Mouse (Mus musculus) kidney, postnatal 36 days (tissue): ENCODE measurements at regions not wholly inside any gene's neighbourhood (a gene's known extent, or its start where the extent isn't known, plus 50 kb on each side); places are given as distances from the start of the nearest gene placed in this dataset.
A peak's percentile ranks its signal among the peaks of the same experiment; 100 is the strongest.

Experiments used
- DNase-seq, 2 experiments: peaks; one replicate each; pipeline ENCODE4 v3.0.0; 2021 to 2022; ENCODE audit warnings: mixed read lengths in 2 of 2

DNA sequence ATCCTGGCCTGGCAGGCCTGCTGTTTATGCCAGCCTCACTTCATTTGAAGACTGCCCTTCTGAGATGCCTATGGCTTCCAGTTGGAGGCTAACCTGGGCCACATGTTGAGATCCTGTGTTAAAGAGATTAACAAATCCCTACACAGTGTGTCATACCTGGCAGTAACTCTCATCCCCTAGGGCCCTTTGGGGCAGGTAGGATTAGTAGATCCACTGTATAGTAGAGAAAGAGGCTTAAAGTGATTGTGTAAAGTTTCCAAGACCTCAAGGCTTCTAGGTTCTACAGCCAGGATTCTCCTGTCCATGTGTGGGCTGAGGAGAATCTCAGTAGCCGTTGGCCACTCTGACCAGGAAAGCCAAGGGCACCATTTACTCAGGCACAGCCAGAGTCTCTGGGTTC lies 231.4 kb downstream of the Foxo1 start:
- DNase-seq: no peak

DNA sequence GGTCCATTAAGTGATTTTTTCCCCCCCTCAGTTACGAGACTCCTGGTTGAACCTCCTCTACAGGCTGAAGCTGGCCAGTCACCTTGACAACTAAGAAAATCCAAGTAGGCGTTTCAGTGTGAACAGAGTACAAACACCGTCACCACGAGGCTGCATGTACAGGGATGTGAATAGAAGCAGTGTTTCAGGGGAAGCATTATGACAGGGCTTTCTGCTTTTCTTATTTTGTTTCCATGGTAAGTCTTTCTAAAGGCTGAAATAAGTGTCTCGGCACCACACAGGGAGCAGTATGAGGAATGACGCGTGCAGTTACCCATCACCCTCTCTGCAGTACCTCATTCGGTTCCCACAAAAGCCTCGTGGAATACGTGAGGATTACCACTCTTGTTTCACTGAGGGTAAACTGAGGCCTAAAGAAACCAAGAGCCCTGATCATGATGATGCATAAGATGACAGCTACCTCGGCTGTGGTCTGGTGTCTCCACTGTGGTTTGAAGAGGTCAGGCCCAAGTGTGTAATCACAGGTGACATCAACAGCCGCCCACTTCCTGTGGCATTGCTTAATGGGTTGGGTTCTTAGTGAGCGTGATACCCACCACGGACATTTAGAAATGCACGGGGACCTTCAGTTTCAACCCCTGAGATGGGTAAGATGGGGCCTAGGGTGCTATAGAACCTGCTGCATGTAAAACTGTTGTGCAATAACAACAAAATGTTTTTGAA lies 230.5 kb downstream of the Foxo1 start:
- no peak for DNase-seq

DNA sequence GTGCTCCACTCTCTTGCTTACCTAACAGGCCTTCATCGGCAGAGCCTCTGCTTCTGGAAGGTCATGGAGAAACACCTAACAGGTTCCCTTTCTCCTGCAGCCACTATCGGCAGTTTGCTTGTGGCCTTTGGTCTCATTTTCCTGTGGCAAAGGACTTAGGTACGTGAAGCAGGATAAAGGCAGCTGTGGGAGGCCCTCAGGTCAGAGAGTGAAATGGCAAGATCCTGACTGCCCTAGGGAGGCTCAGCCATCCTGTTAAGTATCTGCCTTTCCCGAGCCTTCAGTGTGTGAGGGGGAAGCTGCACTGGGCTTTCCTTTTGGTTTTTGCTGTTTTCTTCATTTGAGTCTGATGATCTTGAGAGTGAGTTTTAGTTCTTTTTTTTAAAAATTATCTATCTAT lies 228.8 kb downstream of the Foxo1 start:
- DNase-seq: no peak

DNA sequence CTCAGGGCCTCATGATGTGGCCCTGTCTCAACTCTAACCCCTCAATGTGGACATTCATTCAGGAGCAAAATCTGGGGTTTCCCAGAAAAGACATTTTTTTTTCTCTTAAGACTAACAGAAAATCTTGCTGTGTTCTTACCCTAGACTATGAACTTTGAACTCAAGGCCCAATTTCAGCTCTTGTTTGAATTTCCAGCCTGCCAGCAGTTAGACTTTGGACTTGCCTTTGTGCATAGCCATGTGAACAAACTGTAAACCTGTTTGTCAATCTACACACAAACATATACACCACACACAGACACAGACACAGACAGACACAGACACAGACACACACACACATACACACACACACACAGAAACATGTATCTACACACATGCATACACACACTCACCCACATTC lies 227.3 kb downstream of the Foxo1 start:
- peak; percentile 57 to 80 for DNase-seq

DNA sequence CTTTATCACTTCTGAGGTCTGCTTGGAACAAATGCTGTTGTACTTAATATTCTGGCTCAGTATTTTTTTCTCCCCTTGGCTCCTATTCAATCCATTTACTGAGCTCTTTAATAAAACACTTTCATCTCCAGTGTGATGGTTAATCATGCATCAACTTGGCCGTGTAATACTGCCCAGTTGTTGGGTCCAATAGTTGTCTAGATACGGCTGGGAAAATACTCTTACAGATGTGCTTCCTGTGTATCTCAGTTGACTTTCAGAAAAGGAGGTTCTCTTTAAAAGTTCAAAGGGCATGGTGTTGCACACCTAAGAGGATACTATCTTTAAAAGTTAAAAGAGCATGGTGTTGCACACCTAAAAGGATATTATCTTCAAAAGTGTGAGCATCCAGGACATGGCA lies 226.8 kb downstream of the Foxo1 start:
- peak in 1 of 2 experiments; percentile 52 for DNase-seq

DNA sequence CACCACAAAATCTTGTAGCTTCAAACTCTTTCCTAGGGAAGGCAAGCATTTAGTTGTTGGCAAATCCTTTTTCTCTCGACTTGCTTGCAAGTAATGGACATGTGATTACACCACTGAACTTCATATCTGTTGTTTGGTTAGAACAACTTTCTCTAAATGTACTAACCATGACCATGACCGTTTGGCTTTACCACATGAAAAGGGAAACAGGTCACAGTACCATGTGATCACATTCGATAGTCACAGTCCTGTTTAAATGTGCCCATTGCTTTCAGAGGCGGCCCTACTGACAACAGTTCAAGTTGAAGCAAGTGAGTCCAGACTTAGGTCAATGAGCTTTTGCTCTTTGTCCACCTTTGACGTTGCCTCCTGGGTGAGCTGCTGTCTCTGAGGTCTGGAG lies 211.1 kb downstream of the Foxo1 start:
- peak in 1 of 2 experiments; percentile 29 for DNase-seq

DNA sequence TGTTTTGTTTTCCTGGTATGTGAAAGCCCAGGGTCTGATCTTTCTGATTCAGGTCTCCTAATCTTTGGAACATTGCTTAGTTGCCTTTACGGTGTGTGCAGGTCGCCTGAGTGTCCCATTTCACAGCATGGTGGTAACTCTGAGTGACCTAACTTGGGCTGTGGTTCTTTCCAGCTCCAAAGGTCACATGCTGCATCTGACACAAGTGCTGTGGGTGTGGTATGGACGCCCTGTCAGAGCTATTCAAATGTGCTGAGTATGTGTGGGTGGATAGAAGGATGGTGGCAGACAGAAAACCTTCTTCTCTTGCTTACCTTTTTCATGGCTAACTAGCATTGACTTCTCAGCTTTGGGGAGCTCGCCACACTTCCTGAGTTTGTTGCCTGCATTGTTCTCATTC lies 201.8 kb downstream of the Foxo1 start:
- no peak for DNase-seq

DNA sequence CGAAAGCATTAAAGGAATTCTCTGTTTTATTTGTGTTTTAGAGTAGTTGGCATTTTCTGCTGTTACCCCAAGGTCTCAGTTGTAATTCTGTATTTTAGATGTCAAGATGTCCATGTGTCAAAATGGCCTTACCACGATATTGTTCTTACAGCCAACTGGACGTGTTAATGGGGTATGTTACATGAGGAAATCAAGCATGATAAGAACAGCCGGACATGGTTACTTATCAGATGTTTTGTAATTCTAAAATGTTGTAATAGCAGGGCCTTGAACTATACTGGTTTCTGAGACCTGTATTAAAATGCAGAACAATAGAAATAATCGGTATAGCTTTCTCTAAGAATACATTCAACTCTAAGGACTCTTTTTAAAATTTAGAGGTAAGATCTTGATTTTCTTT lies 201.3 kb downstream of the Foxo1 start:
- DNase-seq: no peak

DNA sequence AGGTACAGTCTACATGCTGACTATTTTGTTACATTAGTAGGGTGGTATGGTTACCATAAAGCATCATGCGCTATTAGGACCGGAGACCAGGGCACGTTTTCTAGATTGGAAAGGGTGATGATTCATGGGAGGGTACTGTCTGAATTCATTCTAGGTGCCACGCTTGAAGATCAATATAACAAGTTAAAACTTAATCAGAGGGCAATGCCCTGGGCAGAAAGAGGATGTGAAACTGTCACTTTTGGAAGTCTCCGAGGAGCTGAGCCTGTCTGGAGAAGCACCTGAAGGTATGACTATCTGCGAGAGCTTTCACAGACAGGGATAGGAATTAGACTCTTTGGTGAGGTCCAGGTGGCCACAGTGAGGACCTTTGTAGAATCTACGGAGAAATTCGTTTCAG lies 200.2 kb downstream of the Foxo1 start:
- no peak for DNase-seq

DNA sequence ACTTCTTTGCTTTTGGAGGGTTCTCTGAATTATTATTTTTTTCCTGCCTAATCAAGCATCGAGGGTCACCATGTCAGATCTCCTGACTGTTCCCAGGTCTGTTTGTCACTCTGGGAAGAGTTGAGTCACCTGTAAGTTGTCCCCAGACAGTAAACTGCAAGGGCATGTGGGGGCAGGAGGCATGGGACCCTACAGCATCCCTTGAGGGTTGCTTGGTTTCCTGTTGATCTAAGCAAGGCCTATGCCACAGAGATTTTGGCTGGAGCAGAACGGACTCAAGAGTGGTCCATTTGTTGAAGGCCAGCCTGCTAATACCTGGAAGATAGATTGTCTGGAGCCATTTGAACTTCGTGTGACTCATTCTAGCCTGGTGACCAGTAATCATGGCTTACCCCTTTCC lies 199.7 kb downstream of the Foxo1 start:
- DNase-seq: no peak

DNA sequence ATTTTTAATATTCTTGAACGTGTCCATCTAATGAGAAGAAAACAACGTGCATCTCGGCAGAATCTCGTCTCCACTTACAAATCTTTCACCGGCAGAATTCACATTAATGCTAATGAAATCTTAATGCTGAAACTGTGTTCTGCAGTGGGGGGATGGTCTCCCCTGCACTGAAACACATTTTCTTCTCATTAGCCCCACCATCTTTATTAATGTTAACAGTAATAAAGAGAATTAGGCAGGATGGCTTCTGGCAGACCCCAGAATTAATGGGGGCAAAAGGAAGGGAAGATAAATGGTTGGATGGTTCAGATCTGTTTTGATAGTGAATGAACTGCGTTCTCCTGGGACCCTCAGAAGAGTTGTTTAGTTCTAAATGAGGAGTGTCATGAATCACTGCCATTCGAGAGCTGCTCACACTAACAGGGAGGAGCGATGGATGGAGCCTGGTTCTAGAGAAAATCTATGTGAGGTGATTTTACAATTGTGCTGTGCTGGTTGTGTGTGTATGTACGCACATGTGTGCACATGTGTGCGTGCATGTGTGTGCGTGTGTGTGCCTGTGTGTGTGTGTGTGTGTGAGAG lies 198.9 kb downstream of the Foxo1 start:
- DNase-seq: no peak

DNA sequence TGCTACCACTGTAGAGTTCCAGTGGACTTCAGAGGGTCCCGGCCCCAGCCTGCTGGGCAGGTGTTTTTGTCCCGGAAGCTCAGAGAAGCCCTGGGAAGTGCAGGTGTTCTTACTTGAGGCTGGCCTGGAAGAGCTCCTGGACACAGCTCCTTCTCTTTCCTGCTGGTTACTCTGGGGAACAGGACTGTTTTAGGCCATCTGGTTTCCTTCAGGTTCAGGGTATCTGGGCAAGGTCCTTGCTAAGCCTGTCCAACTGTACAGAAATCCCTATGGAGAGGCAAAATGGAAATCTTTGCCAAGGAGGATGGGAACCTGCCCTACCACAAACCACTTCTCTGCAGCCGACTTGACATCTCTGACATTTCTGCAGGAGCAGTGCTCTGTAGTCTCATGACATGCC lies 198.4 kb downstream of the Foxo1 start:
- no peak for DNase-seq

DNA sequence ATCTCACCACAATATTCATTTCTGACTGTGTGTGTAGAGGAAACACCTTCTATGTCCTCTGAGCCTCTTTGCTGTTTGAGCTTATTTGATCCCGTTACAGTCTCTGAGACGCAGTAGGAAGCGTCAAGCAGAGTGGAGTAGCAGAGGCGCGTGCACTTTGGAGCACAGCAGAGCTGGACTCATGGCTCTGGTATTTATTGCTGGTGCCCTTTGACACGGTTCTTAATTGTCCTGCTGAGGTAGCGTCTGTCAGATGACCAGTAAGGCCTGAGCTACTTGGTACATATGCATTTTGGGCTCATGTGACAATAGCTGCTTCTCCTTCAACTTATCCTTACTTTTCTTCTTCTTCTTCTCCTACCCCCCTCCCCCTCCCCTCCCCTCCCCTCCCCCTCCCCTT lies 195.8 kb downstream of the Foxo1 start:
- peak; percentile 59 to 79 for DNase-seq

DNA sequence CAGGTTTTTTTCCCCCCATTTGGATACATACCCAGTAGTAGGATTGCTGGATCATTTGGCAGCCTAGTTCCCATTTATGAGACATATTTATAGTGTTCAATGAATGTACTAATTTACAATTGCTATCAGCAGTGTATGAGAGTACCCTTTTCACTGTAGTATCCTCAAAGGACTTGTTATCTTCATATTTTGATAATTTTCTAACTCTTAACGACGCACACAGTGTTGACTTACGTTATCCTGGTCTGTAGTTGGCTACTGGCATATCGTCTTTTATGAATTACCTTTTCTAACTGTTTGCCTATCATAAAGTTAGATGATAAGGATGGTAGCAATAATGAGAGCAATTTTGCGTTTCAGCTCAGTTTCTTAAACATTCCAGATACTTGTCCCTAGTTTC lies 186.8 kb downstream of the Foxo1 start:
- DNase-seq: no peak

DNA sequence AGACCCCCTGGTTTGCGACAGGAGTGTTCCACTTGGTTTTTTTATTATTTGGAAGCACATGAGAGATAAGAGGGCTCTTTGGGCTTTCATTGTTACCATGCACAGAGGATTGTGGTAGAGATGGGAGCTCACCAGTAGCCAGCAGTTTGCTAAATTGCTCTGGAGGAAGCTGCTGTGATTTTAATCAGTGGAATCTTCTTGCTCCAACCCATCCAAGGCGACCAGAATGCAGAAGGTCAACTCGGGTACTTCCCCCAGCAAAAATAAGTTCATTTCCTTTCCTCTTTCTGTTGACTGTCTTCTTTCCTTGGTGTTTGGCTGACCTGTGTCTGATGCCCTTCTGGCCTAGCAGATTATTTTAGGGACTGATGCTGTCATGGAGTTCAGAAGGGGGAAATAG lies 184.9 kb downstream of the Foxo1 start:
- peak; percentile 12 to 15 for DNase-seq

DNA sequence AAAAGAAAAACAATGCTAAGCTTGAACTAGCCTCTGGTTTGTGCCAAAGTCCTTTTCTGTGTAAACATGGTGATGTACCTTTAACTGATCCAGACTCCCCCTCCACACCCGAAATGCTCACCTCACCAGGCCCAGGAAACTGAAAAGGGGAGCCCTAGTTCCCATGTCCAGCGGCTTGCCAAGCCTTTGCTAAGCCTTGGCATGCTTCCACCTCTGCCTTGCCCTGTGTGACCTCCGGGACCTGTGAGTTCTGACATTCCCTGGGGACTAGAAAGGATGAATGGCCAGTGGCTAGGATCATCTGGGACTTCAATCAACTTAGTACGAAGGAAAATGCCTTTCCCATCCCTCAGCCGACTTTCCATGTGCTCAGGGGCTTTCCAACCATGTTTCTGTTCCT lies 184.2 kb downstream of the Foxo1 start:
- DNase-seq: peak; percentile 81 to 86

DNA sequence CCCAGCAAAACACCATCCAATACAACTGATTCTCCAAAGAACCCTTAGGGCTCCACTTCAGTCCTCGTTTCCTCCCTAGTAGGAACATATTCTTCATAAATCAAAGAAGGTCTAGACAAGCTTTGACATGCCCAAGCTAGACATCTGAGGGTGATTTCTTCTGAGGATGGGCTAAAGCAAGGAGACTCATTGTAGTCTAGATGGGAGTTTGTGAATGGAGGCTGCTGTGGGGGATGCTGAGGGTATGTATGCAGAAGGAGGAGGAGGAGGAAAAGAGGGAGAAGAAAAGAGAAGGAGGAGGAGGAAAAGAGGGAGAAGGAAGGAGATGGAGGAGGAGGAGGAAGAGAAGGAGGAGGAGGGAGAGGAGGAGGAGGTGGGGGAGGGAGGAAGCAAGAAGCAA lies 178.9 kb downstream of the Foxo1 start:
- DNase-seq: no peak

DNA sequence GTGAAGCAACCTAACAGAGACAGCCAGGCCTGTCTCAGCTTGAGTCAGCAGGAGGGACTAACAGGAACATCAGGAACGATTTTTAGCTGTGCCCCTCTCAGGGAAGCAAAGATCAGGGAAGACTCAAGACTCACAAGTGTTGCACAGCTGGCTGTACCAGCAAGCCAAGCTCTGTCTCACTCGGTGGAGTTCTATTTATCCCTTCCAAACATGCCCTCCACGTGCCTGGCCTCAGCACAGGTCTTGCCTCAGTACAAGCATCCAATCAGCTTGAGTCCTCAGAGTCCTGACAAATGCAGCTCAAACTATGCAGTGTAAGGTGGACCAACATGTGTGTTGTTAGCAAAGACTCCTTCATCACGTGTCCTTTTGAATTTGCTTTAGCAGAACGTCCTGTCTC lies 178.4 kb downstream of the Foxo1 start:
- DNase-seq: no peak

DNA sequence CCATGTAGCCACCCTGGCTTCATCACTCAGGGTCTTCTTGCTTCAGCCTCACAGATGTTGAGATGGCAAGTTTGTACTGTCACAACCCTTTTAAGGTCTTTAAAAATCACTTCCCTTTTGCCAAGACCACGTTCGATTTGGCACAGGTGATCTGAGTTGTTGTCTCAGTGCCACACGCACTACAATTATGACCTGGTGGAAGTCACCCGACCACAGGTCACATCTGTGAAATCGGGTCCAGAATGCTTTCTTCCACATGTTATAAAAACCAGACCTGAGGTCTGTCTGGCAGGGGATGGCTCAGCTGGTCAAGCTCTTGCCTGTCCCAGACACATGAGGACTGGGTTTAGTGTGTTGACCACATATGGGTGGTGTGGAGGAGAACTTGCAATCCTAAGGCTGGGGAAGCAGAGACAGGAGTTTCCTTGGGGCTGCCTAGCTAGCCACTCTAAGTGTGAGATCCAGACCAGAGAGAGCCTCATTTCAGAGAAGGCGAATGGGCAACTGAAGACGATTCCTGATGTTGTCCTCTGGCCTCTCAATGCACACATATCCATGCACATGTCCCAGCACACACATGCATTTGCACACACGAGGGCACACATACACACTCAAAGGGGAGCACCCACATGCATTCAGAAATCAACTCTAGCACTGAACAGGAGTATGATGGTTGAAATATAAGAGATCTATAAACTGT lies 176.4 kb downstream of the Foxo1 start:
- DNase-seq: no peak

DNA sequence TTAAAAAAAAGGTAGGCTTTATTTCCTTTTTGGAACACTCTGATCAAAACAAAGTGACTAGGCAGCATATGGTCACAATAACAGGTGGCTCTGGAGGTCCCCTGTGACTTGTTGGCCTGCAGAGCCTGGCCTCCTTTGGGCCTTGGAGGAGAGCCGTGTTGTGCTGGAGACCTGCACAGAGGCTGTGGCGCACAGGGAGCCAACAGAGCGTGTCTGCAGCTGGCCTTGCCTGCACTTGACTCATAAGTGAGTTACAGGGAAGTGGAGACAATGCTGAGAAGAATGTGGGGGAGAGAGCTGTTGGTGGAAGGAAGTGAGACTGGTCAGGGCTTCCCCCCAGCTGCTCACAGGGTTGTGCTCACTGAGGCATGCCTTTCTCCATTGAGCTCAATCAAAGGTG lies 175.7 kb downstream of the Foxo1 start:
- DNase-seq: peak; percentile 33 to 54

DNA sequence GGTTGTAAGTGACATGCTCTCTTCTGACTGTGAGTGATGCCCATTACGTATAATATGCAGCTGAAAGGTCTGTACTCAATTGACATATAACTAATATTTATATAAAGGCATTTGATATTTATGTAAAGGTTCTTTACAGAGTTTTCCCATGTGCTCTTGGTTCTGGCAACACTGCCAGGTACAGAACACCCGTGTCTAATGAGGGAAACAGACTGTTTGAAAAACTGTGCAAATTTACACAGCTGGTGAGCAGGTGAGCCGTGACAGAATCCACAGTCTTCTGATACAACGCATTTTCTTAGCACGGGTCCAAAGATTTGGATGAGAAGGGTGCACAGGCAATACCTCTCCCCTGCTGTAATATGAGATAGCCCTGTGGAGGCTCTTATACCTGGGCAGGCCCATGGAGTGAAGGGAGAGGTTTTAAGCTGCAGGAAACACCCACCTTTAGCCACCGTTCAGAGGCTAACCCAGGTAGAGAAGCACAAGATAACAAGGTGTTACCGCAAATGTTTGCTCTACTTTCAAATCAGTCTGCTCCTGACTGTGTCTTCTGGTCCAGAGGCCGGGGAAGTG lies 161.0 kb downstream of the Foxo1 start:
- no peak for DNase-seq

DNA sequence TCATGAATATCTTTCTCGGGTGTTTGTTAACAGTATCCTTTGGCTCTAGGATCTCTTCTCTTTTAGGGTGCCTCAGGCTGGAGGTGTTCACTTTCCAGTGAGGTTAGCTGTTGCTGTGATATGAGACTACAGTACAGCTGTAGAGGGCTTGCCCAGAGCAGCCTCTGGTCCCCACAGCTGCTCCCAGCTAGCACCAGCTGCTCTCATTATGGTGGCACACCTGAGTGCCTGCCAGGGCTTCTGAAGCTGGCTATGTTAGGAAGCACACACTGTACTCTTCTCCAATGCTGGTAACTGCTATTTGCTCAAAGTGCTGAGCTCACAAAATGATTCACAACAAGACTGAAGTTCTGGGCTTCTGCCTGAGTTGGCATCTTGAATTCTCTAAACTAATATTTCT lies 154.7 kb downstream of the Foxo1 start:
- DNase-seq: no peak

DNA sequence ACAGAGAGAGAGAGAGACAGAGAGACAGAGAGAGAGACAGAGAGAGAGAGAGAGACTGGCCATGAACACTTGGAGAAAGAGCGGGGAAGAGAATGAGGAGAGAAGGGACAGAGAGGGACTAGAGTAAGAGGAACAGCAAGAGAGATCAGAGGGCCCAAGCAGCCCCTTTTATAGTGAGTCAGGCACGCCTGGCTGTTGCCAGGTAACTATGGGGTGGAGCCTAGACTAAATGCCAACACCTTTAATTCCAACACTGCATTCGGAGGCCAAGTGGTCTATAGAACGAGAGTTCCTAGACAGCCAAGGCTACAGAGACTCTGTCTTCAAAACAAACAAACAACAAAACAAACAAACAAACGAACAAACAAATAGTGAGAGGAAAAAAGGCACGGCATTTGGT lies 148.1 kb downstream of the Foxo1 start:
- no peak for DNase-seq

DNA sequence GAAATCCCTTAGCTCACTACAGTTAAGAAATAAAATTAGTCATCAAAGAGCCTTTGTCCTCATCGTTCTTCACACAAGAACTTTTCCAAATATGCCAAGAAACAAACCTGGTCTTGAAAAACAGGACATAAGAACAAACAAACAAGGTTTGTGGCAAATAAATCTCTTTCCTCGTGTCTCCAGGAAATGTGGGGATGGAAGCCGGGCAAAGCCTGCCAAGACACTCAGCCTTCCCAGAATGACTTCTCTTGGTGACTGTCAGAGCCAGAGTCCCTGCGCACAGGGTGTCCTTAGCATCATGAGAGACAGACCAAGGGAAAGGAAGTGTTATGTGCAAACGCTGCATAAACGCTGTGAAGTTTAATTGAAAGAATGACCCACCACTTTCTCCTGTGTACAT lies 147.2 kb downstream of the Foxo1 start:
- peak; percentile 50 to 68 for DNase-seq
